Mouse (Mus musculus): Measurements from ENCODE around the gene Tmcc3.

DNA sequence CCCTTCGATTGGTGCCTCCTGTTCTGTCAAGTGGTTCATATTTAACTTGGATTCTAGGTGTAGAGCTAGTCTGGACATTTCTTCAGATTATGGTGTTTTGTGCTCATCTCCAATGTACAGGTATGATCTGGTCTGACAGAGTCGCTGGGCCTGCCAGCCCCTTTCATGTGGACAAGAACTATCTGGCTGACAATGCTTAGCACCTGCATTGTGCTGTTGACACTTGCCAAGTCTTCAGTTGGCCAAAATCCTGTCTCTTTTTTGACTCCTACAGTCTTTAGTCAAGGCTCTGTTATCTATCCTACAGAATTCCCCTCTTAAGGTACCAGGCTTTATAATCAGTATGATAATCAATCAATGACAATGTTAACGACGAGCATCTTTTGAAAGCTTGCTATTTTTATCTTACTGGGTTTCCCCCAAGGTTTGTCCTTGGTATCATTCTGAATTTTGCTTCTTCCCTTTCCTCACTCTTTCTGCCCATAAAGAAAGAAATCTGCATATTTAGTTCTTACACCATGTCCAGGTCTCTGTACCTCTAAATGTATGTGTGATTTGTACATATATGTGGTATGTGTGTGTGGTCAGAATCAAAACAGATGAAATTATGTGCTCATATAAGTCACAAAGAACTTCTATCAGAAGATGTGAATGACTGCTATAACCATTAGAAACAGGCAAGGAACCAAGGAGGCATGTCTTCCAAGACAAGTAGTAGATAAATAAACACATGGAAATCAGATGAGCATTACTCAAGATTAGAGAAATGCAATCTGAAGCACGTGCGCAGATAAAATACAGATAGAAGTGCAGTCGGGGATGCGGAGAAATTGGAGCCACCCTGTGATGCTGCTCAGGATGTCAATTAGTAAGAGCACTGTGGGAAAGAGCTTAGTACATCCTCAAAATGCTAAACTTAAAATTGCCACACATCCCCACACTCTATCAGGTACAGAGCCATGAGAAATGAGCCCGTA is 41.4 kb downstream of the Tmcc3 start:
- TF ChIP-seq POLR2A (IDR thresholded peaks at IDR 0.05; ENCODE audit: control insufficient read depth, extremely low read depth, insufficient read depth, low read length, poor library complexity) (no peak), CTCF (IDR thresholded peaks at IDR 0.05; ENCODE audit: borderline replicate concordance, control insufficient read depth, extremely low read depth, insufficient read depth, low read length, poor library complexity) (no peak)

Data from thymus, adult 2 months (tissue).